Mouse (Mus musculus): ENCODE data around the gene Fat4. TPM values are rescaled to one million over a fixed set of nuclear protein-coding genes. Genes with fewer than 3 reads are reported as not detected.

Fat4 gene
- 10 to 100 TPM; 44.6 to 46.4 TPM for total RNA-seq (2021)
- long read RNA-seq, partial matches to known transcripts, result 1 of 1 reads
- long read RNA-seq, other reads (novel, unspliced or antisense), result 0 of 1 reads

DNA sequence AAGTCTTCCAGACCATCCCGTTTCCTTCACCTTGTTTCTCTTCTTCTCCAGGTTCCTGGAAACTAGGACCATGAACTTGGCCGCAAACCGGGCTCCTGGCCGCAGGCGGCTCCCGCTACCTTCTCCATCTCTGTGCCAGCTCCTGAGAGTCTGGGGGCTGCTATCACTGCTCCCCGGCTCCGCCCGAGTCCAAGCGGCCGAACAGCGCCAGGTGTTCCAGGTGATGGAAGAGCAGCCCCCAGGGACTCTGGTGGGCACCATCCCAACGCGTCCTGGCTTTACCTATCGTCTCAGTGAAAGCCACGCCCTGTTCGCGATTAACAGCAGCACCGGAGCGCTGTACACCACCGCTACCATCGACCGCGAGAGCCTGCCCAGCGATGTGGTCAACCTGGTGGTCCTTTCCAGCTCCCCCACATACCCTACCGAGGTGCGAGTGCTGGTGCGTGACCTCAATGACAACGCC, at the start of gene Fat4:
Gene Fat4, plus strand, starts transcription at position 51 of the 466 bp plus-strand sequence.
- peak; percentile 32 to 44 for DNase-seq (ENCODE audit: low spot score in 2 of 2)

DNA sequence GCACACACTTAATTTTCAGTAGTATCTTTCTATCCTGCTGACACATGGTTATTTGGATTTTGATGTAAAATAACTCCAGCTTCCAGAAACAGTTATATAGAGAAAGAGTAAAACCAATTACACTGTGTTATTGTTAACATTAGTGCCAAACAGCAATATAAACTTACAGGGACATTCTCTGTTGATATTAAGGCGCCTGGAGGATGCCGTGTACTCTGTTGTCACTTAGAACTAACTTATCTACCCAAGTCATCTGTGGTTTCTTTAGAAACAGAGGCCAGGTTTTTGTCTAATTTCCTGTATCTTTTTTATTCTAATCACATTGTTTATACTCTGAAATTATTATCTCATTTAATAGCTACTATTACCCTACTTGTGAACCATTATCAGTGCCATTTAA, 47.3 kb upstream of the Fat4 start:
- DNase-seq (ENCODE audit: low spot score in 2 of 2), result no peak

DNA sequence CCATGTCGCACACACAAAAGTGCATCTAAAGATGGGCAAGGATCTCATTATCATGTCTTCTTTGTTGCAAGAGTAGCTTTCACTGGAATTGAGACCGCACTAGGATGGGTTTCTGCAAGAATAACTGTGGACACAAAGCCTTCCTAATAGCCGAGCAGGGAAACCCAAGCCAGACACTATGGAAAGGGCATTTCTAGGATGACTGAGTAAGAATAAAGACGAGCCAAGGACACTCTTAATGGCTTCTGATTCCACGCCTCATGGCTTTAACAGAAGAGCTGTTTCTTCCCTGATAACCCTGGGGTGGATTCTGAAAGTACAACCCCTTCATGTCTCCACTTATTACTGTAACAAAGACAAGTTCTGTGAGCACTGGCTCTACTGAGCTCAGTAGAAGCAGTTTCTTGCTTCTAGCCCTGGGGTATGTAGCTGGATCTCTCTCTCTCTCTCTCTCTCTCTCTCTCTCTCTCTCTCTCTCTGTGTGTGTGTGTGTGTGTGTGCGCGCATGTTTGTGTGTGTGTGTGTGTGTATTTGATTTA, 43.7 kb upstream of the Fat4 start:
- no peak for DNase-seq (ENCODE audit: low spot score in 2 of 2)

DNA sequence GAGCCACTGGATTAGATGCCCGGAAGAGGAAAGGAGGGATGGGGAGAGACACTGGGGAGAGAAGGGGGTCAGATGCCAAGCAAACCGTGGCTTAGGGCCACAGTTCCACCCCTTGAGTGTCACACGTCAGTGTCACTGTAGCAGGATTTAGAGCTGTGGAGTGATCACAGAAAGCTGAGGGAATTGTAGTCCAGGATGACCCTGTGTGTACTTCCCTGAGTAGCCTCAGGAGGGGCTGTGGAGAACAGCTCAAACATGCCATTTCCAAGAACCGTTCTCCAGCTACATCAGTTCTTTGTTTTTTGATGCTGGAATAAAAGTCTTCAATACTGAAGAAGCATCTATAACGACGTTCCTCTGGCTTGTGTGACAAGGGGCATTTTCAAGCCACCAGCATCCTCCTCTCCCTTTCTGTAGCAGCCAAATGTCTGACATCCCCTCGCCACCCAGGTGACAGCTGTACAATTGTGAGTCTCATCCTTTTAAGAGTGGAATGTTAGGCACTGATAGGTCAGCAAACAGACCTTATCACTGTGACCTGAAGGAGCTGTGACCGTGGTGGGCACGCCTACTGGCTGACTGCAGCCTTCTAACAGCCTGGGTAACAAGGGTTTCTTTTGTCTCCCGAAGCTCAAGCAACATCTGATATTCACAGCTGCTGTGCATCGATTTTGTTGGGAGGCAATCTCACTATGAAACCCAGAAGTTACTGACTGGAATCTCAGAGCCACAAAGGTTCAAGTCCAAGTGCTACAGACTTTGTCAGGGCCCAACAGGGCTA, 39.9 kb upstream of the Fat4 start:
- DNase-seq (ENCODE audit: low spot score in 2 of 2), result no peak

DNA sequence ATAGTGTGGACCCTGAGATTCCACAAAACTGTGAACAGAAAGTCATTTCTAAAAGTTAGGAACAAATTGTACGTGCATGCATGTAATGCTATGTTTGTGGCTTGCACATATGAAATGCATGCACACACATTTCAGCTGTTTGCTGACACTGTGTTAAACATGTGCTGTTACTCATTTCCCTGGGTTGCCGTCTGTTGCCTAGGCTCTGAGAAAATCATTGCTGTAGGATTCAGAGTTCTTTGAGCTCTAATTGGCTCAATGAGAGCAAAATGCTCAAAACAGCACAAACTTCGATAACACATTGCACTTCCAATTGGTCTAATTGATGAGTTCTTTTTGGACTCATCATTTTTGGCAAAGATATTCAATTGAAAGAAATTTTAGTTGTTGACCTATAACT, 37.7 kb upstream of the Fat4 start:
- DNase-seq (ENCODE audit: low spot score in 2 of 2), result no peak

DNA sequence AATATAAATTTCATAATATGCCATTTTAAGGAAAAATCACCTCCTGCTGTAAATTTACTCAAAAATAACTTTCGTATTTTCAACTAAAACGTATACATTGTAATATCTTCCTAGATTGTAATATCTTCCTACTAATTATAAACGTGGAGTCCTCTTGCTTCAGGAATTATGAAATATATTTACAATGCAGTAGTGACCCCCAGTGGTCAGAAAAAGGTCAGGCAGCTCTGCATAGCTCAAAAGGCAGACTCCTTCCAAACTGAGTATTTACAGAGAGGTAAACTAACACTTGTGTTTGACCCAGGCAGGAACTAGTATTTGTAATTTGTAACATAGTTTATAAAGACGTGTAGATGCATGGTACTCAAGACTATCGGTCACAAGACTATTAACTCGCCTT, 37.2 kb upstream of the Fat4 start:
- DNase-seq (ENCODE audit: low spot score in 2 of 2), result peak; percentile 51 to 65

DNA sequence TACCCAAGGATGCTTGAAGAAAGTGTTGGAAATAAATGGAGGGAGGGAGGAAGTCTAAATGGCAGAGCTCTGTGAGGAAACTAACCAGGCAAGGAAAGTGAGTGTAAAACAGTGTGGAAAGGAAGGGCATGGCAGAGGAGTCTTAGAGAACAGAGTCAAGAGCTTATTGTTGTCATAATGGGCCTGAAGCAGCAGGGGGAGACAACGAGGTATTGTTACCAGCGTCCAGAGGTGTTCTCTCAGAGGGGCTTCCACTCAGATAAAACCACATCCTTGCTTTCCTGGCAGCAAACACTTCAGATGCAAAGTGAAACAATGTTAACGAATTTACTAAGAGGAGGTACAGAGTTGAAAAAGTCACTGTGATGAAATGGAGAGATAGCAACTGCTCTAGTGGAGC, 33.1 kb upstream of the Fat4 start:
- DNase-seq (ENCODE audit: low spot score in 2 of 2), result no peak

DNA sequence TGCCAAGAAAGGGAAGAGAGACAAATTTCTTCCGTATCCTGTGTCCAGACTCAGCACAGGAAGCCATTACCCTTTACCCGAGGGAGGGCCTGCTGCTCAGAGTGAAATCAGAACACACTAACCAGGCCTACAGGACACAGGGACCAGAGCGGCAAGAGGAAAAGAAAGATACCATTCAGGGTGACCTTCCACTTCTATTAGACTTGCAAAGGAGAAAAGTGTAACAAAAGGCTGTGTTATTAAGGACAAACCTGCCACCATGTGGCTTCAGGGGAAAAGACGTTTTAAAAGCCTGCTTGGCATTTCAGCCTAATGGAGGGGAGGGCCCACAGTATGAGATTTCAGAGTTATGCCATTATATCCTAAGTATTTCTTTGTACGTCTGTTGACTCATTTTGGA, 26.1 kb upstream of the Fat4 start:
- DNase-seq (ENCODE audit: low spot score in 2 of 2), result no peak

DNA sequence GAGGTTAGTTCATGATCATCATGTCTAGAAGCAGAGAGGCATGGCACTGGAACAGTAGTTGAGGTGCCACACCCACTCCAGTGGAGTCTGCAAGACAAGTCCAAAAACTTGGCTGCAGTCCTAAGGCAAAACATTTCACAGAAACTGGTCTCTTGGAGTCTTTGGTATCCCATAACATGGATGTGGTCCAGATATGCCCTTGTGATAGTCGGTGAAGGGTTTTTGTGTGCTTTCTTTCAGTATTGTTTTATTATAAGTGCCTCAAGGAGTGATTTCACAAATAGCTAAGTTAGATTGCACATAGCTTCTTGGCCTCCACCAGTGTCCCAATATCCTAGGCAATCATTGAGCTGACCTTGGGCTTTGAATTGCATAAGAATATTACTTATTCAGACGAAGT, 15.4 kb upstream of the Fat4 start:
- DNase-seq (ENCODE audit: low spot score in 2 of 2), result no peak

DNA sequence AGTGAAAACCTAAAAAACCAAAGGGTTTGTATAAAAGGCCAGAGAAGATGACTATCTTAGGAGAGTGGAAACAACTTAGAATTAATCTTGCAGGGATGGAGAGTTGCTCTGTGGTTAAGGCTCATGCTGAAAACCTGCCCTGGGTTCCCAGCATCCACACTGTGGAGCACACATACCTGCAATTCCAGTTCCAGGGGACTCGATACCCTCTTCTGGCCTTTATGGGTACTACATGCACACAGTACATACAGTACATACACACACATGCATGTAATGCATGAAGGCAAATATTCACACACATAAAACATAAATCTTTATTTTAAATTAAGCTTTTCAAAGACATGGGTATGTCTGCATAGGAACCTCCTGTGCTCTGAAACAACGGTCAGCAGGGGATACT, 10.9 kb upstream of the Fat4 start:
- no peak for DNase-seq (ENCODE audit: low spot score in 2 of 2)

DNA sequence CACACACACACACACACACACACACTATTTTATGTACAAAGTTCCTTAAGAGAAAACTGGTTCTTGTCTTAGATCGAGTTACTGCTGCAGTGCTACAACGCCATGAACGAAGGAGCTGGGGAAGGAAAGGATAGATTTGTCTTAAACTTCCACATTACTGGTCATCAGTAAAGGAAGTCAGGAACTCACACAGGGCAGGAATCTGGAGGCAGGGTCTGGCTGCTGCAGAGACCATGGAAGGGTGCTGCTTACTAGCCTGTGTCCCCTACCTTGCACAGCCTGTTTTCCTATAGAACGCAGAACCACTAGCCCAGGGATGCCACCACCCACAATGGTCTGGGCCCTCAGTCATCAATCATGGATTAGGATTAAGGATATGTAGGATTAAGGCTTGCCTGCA, 10.0 kb upstream of the Fat4 start:
- DNase-seq (ENCODE audit: low spot score in 2 of 2), result no peak

DNA sequence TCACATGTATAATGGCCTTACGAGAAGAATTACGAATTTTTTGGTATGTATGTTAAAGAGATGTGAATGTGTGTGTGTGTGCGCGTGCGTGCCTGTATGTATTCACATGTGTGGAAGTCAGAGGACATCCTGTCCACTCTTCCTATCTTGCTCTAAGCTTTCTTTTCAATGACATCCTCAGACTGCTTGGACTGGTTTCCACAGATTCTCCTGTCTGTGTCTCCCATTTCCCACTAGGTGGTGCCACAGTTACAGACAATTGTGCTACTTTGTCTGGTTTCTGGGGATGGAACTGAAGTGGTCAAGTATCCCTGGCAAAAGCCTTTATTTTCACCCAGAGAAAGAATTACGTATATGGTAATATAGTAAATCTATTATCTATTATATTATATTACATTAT, 4.0 kb upstream of the Fat4 start:
- DNase-seq (ENCODE audit: low spot score in 2 of 2), result peak; percentile 37 to 65

DNA sequence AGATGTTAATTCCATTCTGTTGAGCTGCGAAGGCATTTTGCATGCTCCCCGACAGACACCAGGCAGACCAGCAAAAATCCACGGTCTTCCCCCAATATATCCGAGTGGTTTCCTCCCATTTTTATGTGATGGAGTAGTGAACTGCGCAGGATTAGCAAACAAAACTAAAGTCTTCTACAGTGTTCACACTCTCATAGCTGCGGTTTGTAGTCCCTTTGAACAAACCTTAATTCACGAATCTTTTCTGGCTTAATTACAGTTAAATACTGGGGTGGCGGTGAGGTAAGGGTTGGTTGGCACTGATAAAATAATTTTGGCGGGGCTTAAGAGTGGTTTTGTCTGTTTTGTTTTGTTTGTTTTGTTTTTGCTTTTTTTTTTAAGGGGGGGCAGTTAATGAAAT, 3.1 kb upstream of the Fat4 start:
- no peak for DNase-seq (ENCODE audit: low spot score in 2 of 2)

DNA sequence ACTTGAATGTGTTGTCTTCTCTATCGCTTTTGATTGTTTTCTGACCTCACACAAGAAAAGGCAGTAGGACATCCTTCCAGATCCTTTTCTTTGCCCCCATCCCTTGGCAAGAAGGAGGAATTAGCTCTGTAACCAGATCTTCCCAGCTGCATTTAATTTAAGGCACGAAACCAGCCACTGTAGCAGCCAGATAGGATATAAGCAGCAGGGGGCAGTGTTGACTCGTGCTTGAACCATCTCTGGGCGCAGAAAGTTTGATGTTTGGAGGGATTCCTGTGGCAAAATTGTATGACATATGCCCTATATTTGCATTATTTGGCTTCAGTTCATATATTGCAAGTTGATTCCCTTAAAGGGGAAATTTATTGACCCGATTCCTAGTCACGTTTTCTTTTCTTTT, 2.5 kb upstream of the Fat4 start:
- peak; percentile 87 to 91 for DNase-seq (ENCODE audit: low spot score in 2 of 2)

DNA sequence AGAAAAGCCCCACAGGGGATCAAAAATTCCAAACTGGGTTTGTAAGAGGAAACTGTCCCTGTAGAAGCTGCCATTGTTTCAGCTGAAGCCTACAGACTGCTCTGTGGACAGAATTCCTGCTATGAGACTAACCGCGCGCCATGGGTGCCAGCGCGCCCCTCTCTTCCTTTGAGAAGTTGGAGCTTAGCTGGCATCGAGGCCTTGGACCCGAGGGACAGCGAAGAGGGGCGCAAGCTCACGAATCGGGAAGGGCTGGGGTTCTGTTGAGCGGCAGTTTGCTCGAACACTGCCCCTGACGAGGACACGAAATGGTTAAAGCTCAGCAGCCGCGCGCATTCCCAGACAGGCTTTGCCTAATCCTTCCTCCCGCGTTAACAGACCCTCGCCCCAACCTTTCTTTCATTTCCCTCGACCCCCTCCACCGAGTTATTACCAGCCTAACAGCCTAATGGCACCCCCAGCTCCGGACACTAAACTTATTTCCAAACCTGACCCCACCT, 1.8 kb upstream of the Fat4 start:
- DNase-seq (ENCODE audit: low spot score in 2 of 2), result peak; percentile 56 to 62

DNA sequence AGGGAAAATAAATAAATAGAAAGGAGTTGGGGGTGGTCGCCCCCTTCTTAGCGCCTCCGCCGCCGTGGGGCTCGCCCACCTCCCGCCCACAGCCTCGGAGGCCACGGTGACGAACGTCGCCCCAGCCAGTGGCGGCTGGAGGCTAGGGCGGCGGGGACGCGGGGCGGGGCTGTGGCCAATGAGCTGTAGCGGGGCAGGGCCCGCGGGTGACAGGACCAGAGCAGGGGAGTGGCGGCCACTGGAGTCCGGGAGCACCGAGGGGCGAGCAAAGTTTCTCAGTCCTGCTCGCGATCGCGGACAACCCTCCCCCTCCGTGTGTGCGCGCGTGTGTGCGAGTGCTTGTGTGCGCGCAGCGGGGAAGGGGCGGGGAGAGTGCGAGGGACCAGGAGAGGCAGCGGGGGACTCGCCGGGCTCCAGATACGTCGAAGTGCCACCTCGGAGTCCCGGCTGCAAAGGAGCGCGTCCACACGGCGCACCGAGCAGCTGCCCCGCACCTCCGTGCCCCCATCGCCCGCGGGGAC, 1.2 kb upstream of the Fat4 start:
- DNase-seq (ENCODE audit: low spot score in 2 of 2), result peak; percentile 78 to 85

DNA sequence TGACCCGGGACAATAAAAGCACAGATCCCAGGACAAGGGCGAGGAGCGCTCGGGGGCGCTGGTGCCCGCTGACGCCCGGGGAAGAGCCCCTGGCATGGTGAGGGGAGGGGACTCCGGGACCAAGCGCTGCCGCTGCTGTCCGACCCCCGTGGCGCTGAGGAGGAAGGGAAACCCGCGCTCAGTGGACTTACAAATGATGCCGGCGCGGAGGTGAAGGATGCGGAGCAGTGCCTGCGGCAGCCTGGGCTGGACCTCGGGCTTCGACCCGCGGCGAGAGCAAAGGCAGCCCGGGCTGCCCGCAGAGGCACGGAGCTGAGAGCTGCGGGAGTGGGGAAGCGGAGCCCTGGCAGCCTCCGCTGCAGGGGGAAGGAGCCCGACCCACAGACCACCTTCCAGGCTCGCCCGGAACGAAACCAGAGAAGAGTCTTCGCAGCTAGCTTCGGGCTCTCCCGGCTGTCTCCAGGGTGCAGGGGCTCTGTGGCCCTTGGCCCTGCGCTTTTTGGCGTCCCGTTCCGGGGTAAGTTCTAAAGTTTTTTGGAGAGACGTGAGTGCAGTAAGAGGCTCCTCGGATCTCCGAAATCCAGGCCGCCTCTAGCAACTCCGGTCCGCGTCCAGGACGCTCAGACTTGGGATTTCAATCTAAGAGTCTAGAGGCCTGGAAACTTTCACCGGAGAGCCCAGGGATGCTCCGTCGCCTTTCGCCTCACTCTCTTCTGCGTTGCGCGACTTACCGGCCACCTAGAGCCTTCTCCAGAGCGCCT, 499 bp upstream of the Fat4 start:
- DNase-seq (ENCODE audit: low spot score in 2 of 2), result peak; percentile 50 to 56

DNA sequence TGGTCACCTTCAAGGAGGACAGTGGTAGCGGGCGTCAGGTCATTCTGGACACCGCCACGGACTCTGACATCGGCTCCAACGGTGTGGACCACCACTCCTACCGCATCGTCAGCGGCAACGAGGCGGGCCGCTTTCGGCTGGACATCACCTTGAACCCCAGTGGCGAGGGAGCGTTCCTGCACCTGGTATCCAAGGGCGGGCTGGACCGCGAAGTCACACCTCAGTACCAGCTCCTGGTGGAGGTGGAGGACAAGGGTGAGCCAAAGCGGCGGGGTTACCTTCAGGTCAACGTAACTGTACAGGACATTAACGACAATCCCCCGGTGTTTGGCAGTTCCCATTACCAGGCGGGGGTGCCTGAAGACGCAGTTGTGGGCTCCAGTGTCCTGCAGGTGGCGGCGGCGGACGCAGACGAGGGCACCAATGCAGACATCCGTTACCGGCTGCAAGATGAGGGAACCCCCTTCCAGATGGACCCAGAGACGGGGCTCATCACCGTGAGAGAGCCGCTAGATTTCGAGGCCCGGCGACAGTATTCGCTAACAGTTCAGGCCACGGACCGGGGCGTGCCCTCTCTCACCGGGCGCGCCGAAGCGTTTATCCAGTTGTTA, 746 bp downstream of the Fat4 start:
- peak; percentile 63 to 73 for DNase-seq (ENCODE audit: low spot score in 2 of 2)

DNA sequence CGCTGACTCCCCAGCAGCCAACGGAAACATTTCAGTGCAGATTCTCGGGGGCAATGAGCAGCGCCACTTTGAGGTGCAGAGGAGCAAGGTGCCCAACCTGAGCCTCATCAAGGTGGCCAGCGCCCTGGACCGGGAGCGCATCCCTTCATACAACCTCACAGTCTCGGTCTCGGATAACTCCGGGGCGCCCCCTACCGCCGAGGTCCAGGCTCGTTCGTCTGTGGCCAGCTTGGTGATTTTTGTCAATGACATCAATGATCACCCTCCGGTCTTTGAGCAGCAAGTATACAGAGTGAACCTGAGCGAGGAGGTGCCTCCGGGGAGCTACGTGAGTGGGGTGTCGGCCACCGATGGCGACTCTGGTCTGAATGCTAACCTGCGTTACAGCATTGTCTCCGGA, 1.4 kb downstream of the Fat4 start:
- DNase-seq (ENCODE audit: low spot score in 2 of 2), result peak; percentile 92 to 93

DNA sequence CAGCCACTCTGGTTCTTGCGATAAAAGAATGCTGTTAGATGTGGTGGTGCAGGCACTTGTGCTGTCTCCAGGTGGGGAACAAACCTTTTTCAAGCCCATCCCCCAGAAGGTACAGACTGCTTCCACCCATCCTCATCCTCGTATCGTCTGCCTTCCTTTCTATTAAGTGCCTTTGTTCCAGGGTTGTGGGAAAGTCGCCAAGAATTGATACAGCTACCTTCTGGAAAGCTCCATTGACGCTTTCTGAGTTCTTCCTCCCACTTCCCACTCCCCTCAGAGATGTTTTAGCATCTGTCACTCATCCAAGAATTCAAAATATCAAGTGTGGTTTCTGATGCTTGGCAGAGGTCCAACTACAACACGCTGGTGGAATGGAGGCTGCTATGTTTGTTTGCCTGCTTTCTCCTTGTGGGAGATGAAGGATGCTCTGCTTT, 6.1 kb downstream of the Fat4 start:
- DNase-seq (ENCODE audit: low spot score in 2 of 2), result peak; percentile 39 to 50

DNA sequence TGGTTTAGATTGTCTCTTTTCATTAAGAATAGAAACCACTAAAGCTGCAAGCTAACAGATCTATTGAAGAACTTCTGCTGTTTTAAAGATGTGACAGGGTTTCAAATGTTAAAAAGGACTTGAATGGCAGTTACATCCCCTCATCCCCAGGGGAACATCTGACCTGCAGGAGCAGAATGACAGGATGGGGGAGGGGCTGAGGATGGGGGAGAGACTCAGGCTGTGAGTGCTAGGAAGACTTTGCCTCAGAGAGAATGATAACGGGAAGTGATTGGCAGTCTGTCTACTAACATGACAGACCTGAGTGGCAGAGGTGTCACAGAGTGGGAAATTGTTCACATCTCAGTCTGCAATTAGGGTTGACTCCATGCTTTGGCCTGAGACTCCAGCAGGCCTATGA, 14.1 kb downstream of the Fat4 start:
- peak in 1 of 2 experiments; percentile 10 for DNase-seq (ENCODE audit: low spot score in 2 of 2)

All from layer of hippocampus, postnatal 10 days (tissue).